Mouse (Mus musculus) gastrocnemius, adult 18-20 months (tissue): ENCODE measurements around the gene Stab1. TPM values are rescaled to one million over a fixed set of nuclear protein-coding genes. Genes with fewer than 3 reads are reported as not detected.

ENCODE experiments used
- DNase-seq: peaks from one replicate; pipeline ENCODE4 v3.0.0; 2021; ENCODE audit warnings: low spot score
- long read RNA-seq, 2 experiments: library from polyadenylated mRNA; stranded (forward); transcript quantifications; one replicate each; pipeline ENCODE4 v2.0.0; 2021
- total RNA-seq, 2 experiments: library from RNA; stranded (reverse); gene quantifications; 2 replicates each; pipeline ENCODE4 v1.2.3; 2021

Gene Stab1
- 10 to 100 TPM in 1 of 2 experiments, 1 to 10 TPM in 1; 9.7 to 16.7 TPM for total RNA-seq
- long read RNA-seq, experiment 1, partial matches to known transcripts = 0 of 1 reads
- long read RNA-seq, experiment 1, other reads (novel, unspliced or antisense) = 1 of 1 reads
- long read RNA-seq, experiment 2, partial matches to known transcripts = 2 of 3 reads
- long read RNA-seq, experiment 2, other reads (novel, unspliced or antisense) = 1 of 3 reads

- DNase-seq = no peak
Measured at GRCm38 (mm10) chr14:31168425-31168824, at the start of gene Stab1. TSS of gene Stab1 (minus strand) at chr14:31168641.

- DNase-seq = no peak
Measured at GRCm38 (mm10) chr14:31217666-31218065, 49.2 kb upstream of the Stab1 start, which contains the start of gene Sema3g. TSS of gene Sema3g (plus strand) at chr14:31217860.

GRCm38 (mm10) chr14:31216846-31217245 is 48.4 kb upstream of the Stab1 start, which contains the start of gene Nisch:
TSS of gene Nisch (minus strand) at chr14:31216946.
- DNase-seq = no peak

GRCm38 (mm10) chr14:31215157-31216002 is 46.9 kb upstream of the Stab1 start:
- DNase-seq = peak; percentile 65

GRCm38 (mm10) chr14:31214684-31215083 is 46.2 kb upstream of the Stab1 start:
- DNase-seq = no peak

GRCm38 (mm10) chr14:31213868-31214267 is 45.4 kb upstream of the Stab1 start:
- DNase-seq = no peak

GRCm38 (mm10) chr14:31212499-31212898 is 44.1 kb upstream of the Stab1 start:
- no peak for DNase-seq

GRCm38 (mm10) chr14:31211854-31212253 is 43.4 kb upstream of the Stab1 start:
- no peak for DNase-seq

- DNase-seq = no peak
Measured at GRCm38 (mm10) chr14:31209133-31209557, 40.7 kb upstream of the Stab1 start.

- DNase-seq = no peak
Measured at GRCm38 (mm10) chr14:31208084-31208483, 39.6 kb upstream of the Stab1 start, which contains the start of gene Tnnc1. TSS of gene Tnnc1 (plus strand) at chr14:31208312.

- no peak for DNase-seq
Measured at GRCm38 (mm10) chr14:31207070-31207830, 38.8 kb upstream of the Stab1 start.

- peak; percentile 95 for DNase-seq
Measured at GRCm38 (mm10) chr14:31206472-31206981, 38.1 kb upstream of the Stab1 start.

GRCm38 (mm10) chr14:31205562-31206467 is 37.4 kb upstream of the Stab1 start:
- peak; percentile 39 for DNase-seq

- no peak for DNase-seq
Measured at GRCm38 (mm10) chr14:31205244-31205561, 36.8 kb upstream of the Stab1 start.

- DNase-seq = no peak
Measured at GRCm38 (mm10) chr14:31204844-31205243, 36.4 kb upstream of the Stab1 start.

GRCm38 (mm10) chr14:31200038-31200437 is 31.6 kb upstream of the Stab1 start:
- DNase-seq = no peak

GRCm38 (mm10) chr14:31199599-31199998 is 31.2 kb upstream of the Stab1 start:
- no peak for DNase-seq

- DNase-seq = peak; percentile 76
Measured at GRCm38 (mm10) chr14:31197547-31198516, 29.4 kb upstream of the Stab1 start.

GRCm38 (mm10) chr14:31195968-31196367 is 27.5 kb upstream of the Stab1 start:
- no peak for DNase-seq
